Mouse (Mus musculus): ENCODE results near the gene Abcg4.

DNA sequence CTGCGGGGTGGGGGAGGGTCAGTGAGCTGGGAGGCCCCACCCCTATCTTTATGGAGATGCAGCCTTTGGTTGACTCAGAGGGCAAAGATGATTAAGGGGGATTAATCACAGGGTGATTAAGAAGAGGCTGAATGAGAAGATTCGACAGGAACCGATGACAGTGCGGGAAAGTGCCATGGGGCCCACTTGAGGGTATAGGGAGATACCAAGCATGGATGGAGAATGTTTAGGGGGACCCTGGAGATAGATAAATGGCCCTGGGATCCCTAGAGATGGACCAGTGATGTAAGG is 25.8 kb upstream of the Abcg4 start:
- no peak for TF ChIP-seq RAD21 (IDR thresholded peaks at IDR 0.05; ENCODE audit: low read depth, low read length)
- TF ChIP-seq NELFE (IDR thresholded peaks at IDR 0.05; ENCODE audit: low read depth, low read length) = no peak

All from MEL (cell line).